Mouse (Mus musculus) MEL (cell line): ENCODE results near the gene Asb1. TPM values are rescaled to one million over a fixed set of nuclear protein-coding genes. Genes with fewer than 3 reads are reported as not detected.

ENCODE experiments used
- DNase-seq: peaks from one replicate; pipeline ENCODE4 v3.0.0; 2011; ENCODE audit warnings: low read depth, low spot score
- H3K27ac ChIP-seq: 2 replicates; pipeline ENCODE4 v1.5.1; 2012; ENCODE audit warnings: low read depth, mild to moderate bottlenecking, control low read depth, low read length, moderate library complexity; ENCODE audit not compliant: control insufficient read depth
- H3K27me3 ChIP-seq, 2 experiments: fragments of 150-350 bp in 1 of 2; sonication (generic) in 1 of 2; 2 replicates each; pipeline ENCODE4 v1.6.1; 2012; ENCODE audit warnings: low read length in 2 of 2, mild to moderate bottlenecking in 2 of 2, improper control_type of control experiment in 1 of 2, moderate library complexity in 1 of 2; ENCODE audit not compliant: insufficient read depth in 2 of 2, control insufficient read depth in 1 of 2
- H3K36me3 ChIP-seq, 2 experiments: 2 replicates each; pipeline ENCODE4 v1.6.1; 2012 to 2014; ENCODE audit warnings: low read length in 2 of 2, improper control_type of control experiment in 1 of 2, inconsistent platforms in 1 of 2, mild to moderate bottlenecking in 1 of 2; ENCODE audit not compliant: insufficient read depth in 2 of 2, control insufficient read depth in 1 of 2
- H3K4me1 ChIP-seq, 2 experiments: fragments of 150-350 bp in 1 of 2; sonication (generic) in 1 of 2; 2 replicates each; pipeline ENCODE4 v1.6.1; 2012; ENCODE audit warnings: low read length in 2 of 2, improper control_type of control experiment in 1 of 2, mild to moderate bottlenecking in 1 of 2; ENCODE audit not compliant: insufficient read depth in 2 of 2, control insufficient read depth in 1 of 2
- H3K4me3 ChIP-seq, 2 experiments: fragments of 150-350 bp in 1 of 2; sonication (generic) in 1 of 2; 2 replicates each; pipeline ENCODE4 v1.5.1; 2012; ENCODE audit warnings: low read depth in 2 of 2, low read length in 2 of 2, mild to moderate bottlenecking in 2 of 2, moderate library complexity in 2 of 2, control low read depth in 1 of 2, improper control_type of control experiment in 1 of 2; ENCODE audit not compliant: control insufficient read depth in 1 of 2, insufficient read depth in 1 of 2
- H3K79me2 ChIP-seq: 2 replicates; pipeline ENCODE4 v1.6.1; 2012; ENCODE audit warnings: mild to moderate bottlenecking, low read length, moderate library complexity; ENCODE audit not compliant: control insufficient read depth, poor library complexity, insufficient read depth
- H3K9ac ChIP-seq: 2 replicates; pipeline ENCODE4 v1.6.1; 2012; ENCODE audit warnings: low read depth, mild to moderate bottlenecking, control low read depth, low read length, moderate library complexity; ENCODE audit not compliant: control insufficient read depth, poor library complexity, severe bottlenecking
- H3K9me3 ChIP-seq: fragments of 150-350 bp; sonication (generic); replicated peaks from 2 replicates; pipeline ENCODE4 v1.6.1; 2012; ENCODE audit warnings: mild to moderate bottlenecking, low read length, improper control_type of control experiment, moderate library complexity; ENCODE audit not compliant: insufficient read depth
- BHLHE40 ChIP-seq: IDR thresholded peaks from 2 replicates; pipeline ENCODE4 v1.6.1; 2012; ENCODE audit warnings: low read depth, mild to moderate bottlenecking, inconsistent platforms, low read length, improper control_type of control experiment, borderline replicate concordance
- CHD1 ChIP-seq: IDR thresholded peaks from 2 replicates; pipeline ENCODE4 v1.6.1; 2012; ENCODE audit warnings: low read depth, mild to moderate bottlenecking, inconsistent platforms, low read length, improper control_type of control experiment
- CHD2 ChIP-seq: IDR thresholded peaks from 2 replicates; pipeline ENCODE4 v1.6.1; 2011; ENCODE audit warnings: low read length, improper control_type of control experiment
- CTCF ChIP-seq, 3 experiments: IDR thresholded peaks in 2 of 3; conservative IDR thresholded peaks in 1 of 3; 2 replicates each; pipeline ENCODE4 v1.5.1; 2011 to 2012; ENCODE audit warnings: low read length in 3 of 3, low read depth in 2 of 3, mild to moderate bottlenecking in 2 of 3, improper control_type of control experiment in 1 of 3, inconsistent platforms in 1 of 3, mixed read lengths in 1 of 3, moderate library complexity in 1 of 3; ENCODE audit not compliant: control insufficient read depth in 1 of 3, insufficient read depth in 1 of 3, poor library complexity in 1 of 3, severe bottlenecking in 1 of 3
- E2F4 ChIP-seq: IDR thresholded peaks from 2 replicates; pipeline ENCODE4 v1.6.1; 2011; ENCODE audit warnings: low read depth, low read length, improper control_type of control experiment, borderline replicate concordance
- ELF1 ChIP-seq: IDR thresholded peaks from 2 replicates; pipeline ENCODE4 v1.6.1; 2014; ENCODE audit warnings: low read depth, mild to moderate bottlenecking, inconsistent platforms, low read length, improper control_type of control experiment, moderate library complexity
- ETS1 ChIP-seq: IDR thresholded peaks from 2 replicates; pipeline ENCODE4 v1.6.1; 2012; ENCODE audit warnings: low read depth, mild to moderate bottlenecking, inconsistent platforms, low read length, improper control_type of control experiment, moderate library complexity
- GABPA ChIP-seq: IDR thresholded peaks from 2 replicates; pipeline ENCODE4 v1.6.1; 2012; ENCODE audit warnings: low read depth, mild to moderate bottlenecking, inconsistent platforms, low read length, improper control_type of control experiment, moderate library complexity
- GATA1 ChIP-seq: IDR thresholded peaks from 2 replicates; pipeline ENCODE4 v1.6.1; 2011; ENCODE audit warnings: low read depth, low read length, improper control_type of control experiment
- HCFC1 ChIP-seq: IDR thresholded peaks from 2 replicates; pipeline ENCODE4 v1.6.1; 2012; ENCODE audit warnings: low read depth, mild to moderate bottlenecking, inconsistent platforms, low read length, improper control_type of control experiment, moderate library complexity
- JUND ChIP-seq: IDR thresholded peaks from 2 replicates; pipeline ENCODE4 v1.6.1; 2011; ENCODE audit warnings: low read depth, mild to moderate bottlenecking, improper control_type of control experiment, low read length
- MAX ChIP-seq: IDR thresholded peaks from 2 replicates; pipeline ENCODE4 v1.6.1; 2011; ENCODE audit warnings: low read length, improper control_type of control experiment
- MAZ ChIP-seq: IDR thresholded peaks from 2 replicates; pipeline ENCODE4 v1.6.1; 2012; ENCODE audit warnings: low read depth, mild to moderate bottlenecking, inconsistent platforms, low read length, improper control_type of control experiment
- MXI1 ChIP-seq: IDR thresholded peaks from 2 replicates; pipeline ENCODE4 v1.6.1; 2011; ENCODE audit warnings: mild to moderate bottlenecking, low read depth, low read length, improper control_type of control experiment
- MYC ChIP-seq: IDR thresholded peaks from 2 replicates; pipeline ENCODE4 v1.6.1; 2011; ENCODE audit warnings: low read depth, mild to moderate bottlenecking, low read length, improper control_type of control experiment, moderate library complexity
- NELFE ChIP-seq: IDR thresholded peaks from 2 replicates; pipeline ENCODE4 v1.6.1; 2011; ENCODE audit warnings: low read depth, low read length, improper control_type of control experiment
- RAD21 ChIP-seq: IDR thresholded peaks from 2 replicates; pipeline ENCODE4 v1.6.1; 2011; ENCODE audit warnings: mild to moderate bottlenecking, low read depth, low read length, improper control_type of control experiment
- RCOR1 ChIP-seq: IDR thresholded peaks from 2 replicates; pipeline ENCODE4 v1.6.1; 2012; ENCODE audit warnings: low read depth, mild to moderate bottlenecking, inconsistent platforms, low read length, improper control_type of control experiment
- SIN3A ChIP-seq: IDR thresholded peaks from 2 replicates; pipeline ENCODE4 v1.6.1; 2012; ENCODE audit warnings: low read length, improper control_type of control experiment, inconsistent platforms
- SMC3 ChIP-seq: IDR thresholded peaks from 2 replicates; pipeline ENCODE4 v1.6.1; 2011; ENCODE audit warnings: low read depth, low read length, improper control_type of control experiment
- TAL1 ChIP-seq: IDR thresholded peaks from 2 replicates; pipeline ENCODE4 v1.6.1; 2012; ENCODE audit warnings: mild to moderate bottlenecking, inconsistent platforms, low read length, moderate library complexity, mixed read lengths
- TBP ChIP-seq: IDR thresholded peaks from 2 replicates; pipeline ENCODE4 v1.8.0; 2011; ENCODE audit warnings: low read depth, low read length, improper control_type of control experiment
- USF1 ChIP-seq: IDR thresholded peaks from 2 replicates; pipeline ENCODE4 v1.6.1; 2014; ENCODE audit warnings: low read depth, mild to moderate bottlenecking, inconsistent platforms, low read length, improper control_type of control experiment, moderate library complexity
- USF2 ChIP-seq, 2 experiments: IDR thresholded peaks; 2 replicates each; pipeline ENCODE4 v1.6.1; 2011 to 2012; ENCODE audit warnings: improper control_type of control experiment in 2 of 2, low read length in 2 of 2, borderline replicate concordance in 1 of 2, inconsistent platforms in 1 of 2, low read depth in 1 of 2, mild to moderate bottlenecking in 1 of 2; ENCODE audit not compliant: insufficient read depth in 1 of 2
- ZC3H11A ChIP-seq: IDR thresholded peaks from 2 replicates; pipeline ENCODE4 v1.6.1; 2012; ENCODE audit warnings: low read depth, mild to moderate bottlenecking, inconsistent platforms, low read length, improper control_type of control experiment
- ZKSCAN1 ChIP-seq: IDR thresholded peaks from 2 replicates; pipeline ENCODE4 v1.6.1; 2012; ENCODE audit warnings: low read depth, mild to moderate bottlenecking, inconsistent platforms, low read length, improper control_type of control experiment, moderate library complexity
- polyA plus RNA-seq, 2 experiments: library from polyadenylated mRNA; stranded (reverse) in 1 of 2; unstranded in 1 of 2; fragments of >175 nt in 1 of 2; fragments of >200 nt in 1 of 2; gene quantifications; 2 replicates each; pipeline versions ENCODE4 v1.2.1 to v1.2.4; 2012; ENCODE audit warnings: low replicate concordance in 2 of 2, low read depth in 1 of 2; ENCODE audit not compliant: insufficient read length in 2 of 2, insufficient read depth in 1 of 2, missing spikeins in 1 of 2
- total RNA-seq: library from RNA; depleted of rRNA; stranded (reverse); fragments of 300-350 nt; gene quantifications from 2 replicates; pipeline ENCODE4 v1.2.3, GENCODE M21; 2012

Asb1 gene
- total and polyA plus RNA-seq, 3 experiments, result 37.9 to 41.3 TPM; not detected in 1

GRCm38 (mm10) chr1:91562977-91563590 is 22.7 kb downstream of the Asb1 start:
- H3K4me3 ChIP-seq, result no peak overlapping the region
- no peak overlapping the region for H3K27ac ChIP-seq
- TF ChIP-seq SIN3A (peak; percentile 44), SMC3 (no peak), GATA1 (no peak), CHD2 (no peak), USF2 (IDR thresholded peaks at IDR 0.05; ENCODE audit: borderline replicate concordance in 1 of 2, insufficient read depth in 1 of 2, low read depth in 1 of 2, low read length in 2 of 2) (0 out of 4 replicates have a peak, but pooled peaks of 1 of the 2 experiments have one; percentile 23), CTCF (IDR thresholded peaks at IDR 0.05 in 2 of 3, conservative IDR thresholded peaks at IDR 0.05 in 1 of 3; ENCODE audit: control insufficient read depth in 1 of 3, insufficient read depth in 1 of 3, low read depth in 2 of 3, low read length in 3 of 3, poor library complexity in 1 of 3, severe bottlenecking in 1 of 3) (peak in 2 of 3 experiments; percentile 32 to 33; a peak in 4 of 6 replicates), ETS1 (0 out of 2 replicates have a peak, but pooled peaks have one; percentile 6), JUND (0 out of 2 replicates have a peak, but pooled peaks have one; percentile 32), ELF1 (0 out of 2 replicates have a peak, but pooled peaks have one; percentile 65), E2F4 (no peak), MAX (0 out of 2 replicates have a peak, but pooled peaks have one; percentile 29), MXI1 (no peak), ZC3H11A (no peak), RAD21 (no peak), TBP (no peak), ZKSCAN1 (no peak), HCFC1 (no peak), MYC (no peak), BHLHE40 (no peak), USF1 (peak; percentile 76), RCOR1 (no peak), NELFE (no peak), CHD1 (no peak), GABPA (no peak), MAZ (no peak), TAL1 (no peak)
- no peaks in the 10 kb centered on the region for H3K27me3 ChIP-seq
- H3K36me3 ChIP-seq, result peaks cover 0 to 9% of the 10 kb centered on the region in 2 experiments; a peak in 2 of 4 replicates
- H3K4me1 ChIP-seq, result peaks cover 10 to 15% of the 10 kb centered on the region in 2 experiments
- H3K9me3 ChIP-seq, result no peaks in the 10 kb centered on the region
- no peak overlapping the region for H3K9ac ChIP-seq
- peak; percentile 60 for DNase-seq
- no peaks in the 10 kb centered on the region for H3K79me2 ChIP-seq
